Mouse (Mus musculus) embryonic facial prominence, embryonic 11.5 days (tissue): ENCODE measurements at regions not wholly inside any gene's neighbourhood (a gene's known extent, or its start where the extent isn't known, plus 50 kb on each side); places are given as distances from the start of the nearest gene placed in this dataset.

ENCODE experiments used
- ATAC-seq: fragments of 200-750 bp; cut with Nextera tagmentation; replicated peaks from 2 replicates; pipeline ENCODE4 v1.8.0; 2017; ENCODE audit warnings: low read depth; ENCODE audit not compliant: insufficient number of reproducible peaks, low FRiP score, low TSS enrichment
- DNase-seq: peaks from one replicate; pipeline ENCODE4 v3.0.0-alpha.2; 2015; ENCODE audit warnings: low spot score
- H3K27ac ChIP-seq: fragments of 300-500 bp; sonication (generic); replicated peaks from 2 replicates; pipeline ENCODE4 v1.5.1; 2014; ENCODE audit warnings: mild to moderate bottlenecking, low read depth, low read length, control low read depth
- H3K27me3 ChIP-seq: fragments of 300-500 bp; sonication (generic); 2 replicates; pipeline ENCODE4 v1.6.1; 2014; ENCODE audit warnings: mild to moderate bottlenecking, low read length, moderate library complexity, mixed read lengths; ENCODE audit not compliant: control insufficient read depth, insufficient read depth
- H3K36me3 ChIP-seq: fragments of 300-500 bp; sonication (generic); replicated peaks from 2 replicates; pipeline ENCODE4 v1.6.1; 2014; ENCODE audit warnings: low read depth, mild to moderate bottlenecking, low read length, moderate library complexity, mixed read lengths; ENCODE audit not compliant: control insufficient read depth, insufficient read depth
- H3K4me1 ChIP-seq: fragments of 300-500 bp; sonication (generic); 2 replicates; pipeline ENCODE4 v1.6.1; 2014; ENCODE audit warnings: low read length, mixed read lengths; ENCODE audit not compliant: control insufficient read depth, insufficient read depth
- H3K4me2 ChIP-seq: fragments of 300-500 bp; sonication (generic); 2 replicates; pipeline ENCODE4 v1.6.1; 2014; ENCODE audit warnings: low read depth, mild to moderate bottlenecking, control low read depth, low read length, moderate library complexity
- H3K4me3 ChIP-seq: fragments of 300-500 bp; sonication (generic); 2 replicates; pipeline ENCODE4 v1.5.1; 2014; ENCODE audit warnings: low read depth, low read length, control low read depth
- H3K9ac ChIP-seq: fragments of 300-500 bp; sonication (generic); replicated peaks from 2 replicates; pipeline ENCODE4 v1.6.1; 2014; ENCODE audit warnings: mild to moderate bottlenecking, control low read depth, low read length
- H3K9me3 ChIP-seq: fragments of 300-500 bp; sonication (generic); replicated peaks from 2 replicates; pipeline ENCODE4 v1.6.1; 2016; ENCODE audit warnings: mild to moderate bottlenecking, low read length, inconsistent platforms, mixed read lengths; ENCODE audit not compliant: control insufficient read depth
- WGBS: fragments of 180-500 bp; shearing (Covaris S2); extraction: QIAGEN DNeasy Blood & Tissue Kit; methylation state at CpG from one replicate; pipeline ENCODE4 v1.1.7; 2014; 5-methylcytosine and 5-hydroxymethylcytosine counted together

DNA sequence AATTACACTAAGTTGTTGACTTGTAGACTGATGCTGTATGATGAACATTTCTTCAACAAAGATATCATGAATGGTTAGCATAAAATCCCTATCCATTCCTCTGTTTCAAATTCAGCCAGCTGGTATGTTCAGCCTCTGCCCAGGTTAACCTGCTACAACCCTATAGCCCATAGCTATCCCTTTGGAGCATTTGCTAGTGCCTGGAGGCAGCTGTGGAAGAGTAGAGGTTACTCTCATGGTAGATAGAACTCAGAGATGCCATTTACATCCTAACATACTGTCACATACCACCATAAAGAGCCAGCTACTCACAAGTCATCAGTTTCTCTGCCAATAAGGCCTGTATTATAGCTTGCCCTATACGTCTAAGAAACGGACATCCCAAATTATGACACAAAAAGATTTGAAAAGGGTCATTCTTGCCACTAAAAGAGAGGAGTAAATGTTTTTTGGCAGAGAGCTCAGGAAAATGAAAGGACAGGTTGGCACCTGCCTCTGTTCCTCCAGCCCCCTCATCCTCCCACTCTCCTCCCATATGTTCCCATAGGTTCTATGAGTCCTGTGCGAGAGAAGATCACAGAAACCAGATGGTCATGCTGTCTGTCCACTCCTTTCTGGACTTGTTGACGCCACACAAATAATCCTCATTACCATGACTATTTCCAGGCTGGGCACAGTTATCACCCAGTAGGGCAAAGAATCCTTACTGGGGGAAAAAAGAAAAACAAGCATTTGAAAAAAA is 156.5 kb upstream of the Ngly1 start:
- ATAC-seq (no peak), DNase-seq (no peak)
- Histone ChIP-seq H3K4me1 (no peaks in the 10 kb centered on the region), H3K27me3 (no peaks in the 10 kb centered on the region), H3K27ac (no peak overlapping the region), H3K4me3 (no peak overlapping the region), H3K36me3 (no peaks in the 10 kb centered on the region), H3K9me3 (no peaks in the 10 kb centered on the region), H3K9ac (no peak overlapping the region), H3K4me2 (no peak overlapping the region)
- WGBS, result 89% methylated on average over 4 of the region's 4 CpGs

GRCm38 (mm10) chr14:16093133-16093505 is 156.0 kb upstream of the Ngly1 start:
- Histone ChIP-seq H3K4me1 (no peaks in the 10 kb centered on the region), H3K9ac (no peak overlapping the region), H3K4me3 (no peak overlapping the region), H3K9me3 (no peaks in the 10 kb centered on the region), H3K27me3 (no peaks in the 10 kb centered on the region), H3K27ac (no peak overlapping the region), H3K4me2 (no peak overlapping the region), H3K36me3 (no peaks in the 10 kb centered on the region)
- DNase-seq, result no peak
- ATAC-seq, result no peak
- 63% methylated on average over 2 of the region's 2 CpGs for WGBS

DNA sequence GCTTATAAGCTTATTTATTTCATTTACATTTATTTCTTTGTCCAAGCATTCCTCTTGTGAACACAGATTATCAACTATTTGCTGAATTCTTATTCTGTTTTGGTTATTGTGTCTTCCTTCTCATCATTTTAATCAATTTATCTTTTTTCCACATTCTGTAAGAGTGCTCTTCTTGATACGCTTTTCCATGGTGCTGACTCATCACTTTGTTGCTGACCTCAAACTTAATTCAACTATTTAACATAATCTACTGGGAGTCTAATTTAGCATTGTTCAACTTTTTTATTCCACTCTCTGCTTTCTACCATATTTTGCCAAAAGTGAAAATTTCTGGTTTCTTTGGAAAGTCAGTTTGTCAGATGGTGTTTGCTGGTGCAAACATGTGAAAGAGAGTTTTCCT is 139.7 kb upstream of the Ngly1 start:
- 94% methylated on average over 1 of the region's 1 CpGs for WGBS
- H3K4me2 ChIP-seq, result no peak overlapping the region
- H3K27ac ChIP-seq, result no peak overlapping the region
- no peak overlapping the region for H3K4me3 ChIP-seq
- H3K27me3 ChIP-seq, result no peaks in the 10 kb centered on the region
- no peaks in the 10 kb centered on the region for H3K9me3 ChIP-seq
- H3K36me3 ChIP-seq, result no peaks in the 10 kb centered on the region
- DNase-seq (no peak), ATAC-seq (no peak)
- H3K4me1 ChIP-seq, result no peaks in the 10 kb centered on the region
- H3K9ac ChIP-seq, result no peak overlapping the region

DNA sequence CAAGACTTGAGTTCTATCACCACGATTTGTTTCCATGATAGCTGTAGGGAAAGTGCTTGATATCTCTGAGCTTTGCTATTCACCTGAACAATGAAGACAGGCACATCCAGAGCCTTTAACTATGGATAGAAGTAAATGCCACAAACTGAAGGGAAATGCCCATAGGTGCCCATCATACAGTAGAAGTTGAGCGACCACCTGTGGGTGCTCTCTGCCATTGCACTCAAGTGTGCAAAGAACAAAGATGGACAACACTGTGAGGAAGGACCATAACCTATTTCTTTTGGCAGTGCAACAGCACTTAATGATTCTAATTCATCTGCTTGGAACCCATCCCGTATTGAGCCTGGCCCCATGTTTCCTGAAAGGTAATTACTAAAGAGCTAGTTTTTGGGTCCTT is 116.4 kb upstream of the Ngly1 start:
- Histone ChIP-seq H3K9me3 (no peaks in the 10 kb centered on the region), H3K4me1 (no peaks in the 10 kb centered on the region), H3K27ac (no peak overlapping the region), H3K9ac (no peak overlapping the region), H3K4me2 (no peak overlapping the region), H3K27me3 (no peaks in the 10 kb centered on the region), H3K4me3 (no peak overlapping the region), H3K36me3 (no peaks in the 10 kb centered on the region)
- 82% methylated on average over 3 of the region's 3 CpGs for WGBS
- no peak for DNase-seq
- no peak for ATAC-seq

DNA sequence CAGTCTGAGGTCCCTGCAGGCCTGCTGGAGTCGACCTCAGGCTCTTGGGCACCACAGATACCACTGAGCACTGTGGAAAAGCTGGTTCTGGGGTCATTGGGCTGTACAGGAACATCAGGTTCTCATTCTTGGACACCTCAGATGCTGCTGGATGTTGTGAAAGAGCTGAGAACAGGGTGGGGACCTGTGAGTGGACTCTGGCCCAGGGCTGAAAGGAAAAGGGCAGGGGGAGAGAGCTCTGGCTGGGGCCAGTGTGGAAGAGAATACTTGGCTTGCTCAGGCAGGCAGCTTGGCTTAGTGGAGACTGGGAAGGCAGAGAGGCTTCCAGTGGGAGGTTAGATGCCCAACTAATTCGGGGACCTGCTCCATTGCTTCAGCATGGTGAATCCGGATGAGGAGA is 115.7 kb upstream of the Ngly1 start:
- Histone ChIP-seq H3K27me3 (no peaks in the 10 kb centered on the region), H3K36me3 (no peaks in the 10 kb centered on the region), H3K27ac (no peak overlapping the region), H3K4me3 (no peak overlapping the region), H3K4me1 (no peaks in the 10 kb centered on the region), H3K9me3 (no peaks in the 10 kb centered on the region), H3K4me2 (no peak overlapping the region), H3K9ac (no peak overlapping the region)
- 74% methylated on average over 3 of the region's 3 CpGs for WGBS
- DNase-seq (no peak), ATAC-seq (no peak)

GRCm38 (mm10) chr14:16136187-16136586 is 112.9 kb upstream of the Ngly1 start:
- ATAC-seq, result no peak
- Histone ChIP-seq H3K4me3 (no peak overlapping the region), H3K9me3 (no peaks in the 10 kb centered on the region), H3K36me3 (no peaks in the 10 kb centered on the region), H3K27ac (no peak overlapping the region), H3K9ac (no peak overlapping the region), H3K4me2 (no peak overlapping the region), H3K4me1 (no peaks in the 10 kb centered on the region), H3K27me3 (no peaks in the 10 kb centered on the region)
- no peak for DNase-seq
- 80% methylated on average over 3 of the region's 3 CpGs for WGBS

- WGBS, result 87% methylated on average over 5 of the region's 5 CpGs
- H3K27me3 ChIP-seq, result no peaks in the 10 kb centered on the region
- no peaks in the 10 kb centered on the region for H3K9me3 ChIP-seq
- H3K4me1 ChIP-seq, result no peaks in the 10 kb centered on the region
- no peak overlapping the region for H3K4me2 ChIP-seq
- H3K9ac ChIP-seq, result no peak overlapping the region
- no peak for ATAC-seq
- no peaks in the 10 kb centered on the region for H3K36me3 ChIP-seq
- DNase-seq, result no peak
- no peak overlapping the region for H3K27ac ChIP-seq
- H3K4me3 ChIP-seq, result no peak overlapping the region
Observed at GRCm38 (mm10) chr14:16144299-16144698, 104.8 kb upstream of the Ngly1 start.

- no peak overlapping the region for H3K9ac ChIP-seq
- H3K4me3 ChIP-seq, result no peak overlapping the region
- H3K9me3 ChIP-seq, result no peaks in the 10 kb centered on the region
- no peak overlapping the region for H3K4me2 ChIP-seq
- no peaks in the 10 kb centered on the region for H3K36me3 ChIP-seq
- no peaks in the 10 kb centered on the region for H3K4me1 ChIP-seq
- H3K27me3 ChIP-seq, result no peaks in the 10 kb centered on the region
- no peak overlapping the region for H3K27ac ChIP-seq
- DNase-seq (no peak), ATAC-seq (no peak)
- 51% methylated on average over 4 of the region's 4 CpGs for WGBS
Observed at GRCm38 (mm10) chr14:16146811-16147210, 102.3 kb upstream of the Ngly1 start.
